13 mouse cellular contexts compared by ENCODE assay signal in the genomic region with DNA sequence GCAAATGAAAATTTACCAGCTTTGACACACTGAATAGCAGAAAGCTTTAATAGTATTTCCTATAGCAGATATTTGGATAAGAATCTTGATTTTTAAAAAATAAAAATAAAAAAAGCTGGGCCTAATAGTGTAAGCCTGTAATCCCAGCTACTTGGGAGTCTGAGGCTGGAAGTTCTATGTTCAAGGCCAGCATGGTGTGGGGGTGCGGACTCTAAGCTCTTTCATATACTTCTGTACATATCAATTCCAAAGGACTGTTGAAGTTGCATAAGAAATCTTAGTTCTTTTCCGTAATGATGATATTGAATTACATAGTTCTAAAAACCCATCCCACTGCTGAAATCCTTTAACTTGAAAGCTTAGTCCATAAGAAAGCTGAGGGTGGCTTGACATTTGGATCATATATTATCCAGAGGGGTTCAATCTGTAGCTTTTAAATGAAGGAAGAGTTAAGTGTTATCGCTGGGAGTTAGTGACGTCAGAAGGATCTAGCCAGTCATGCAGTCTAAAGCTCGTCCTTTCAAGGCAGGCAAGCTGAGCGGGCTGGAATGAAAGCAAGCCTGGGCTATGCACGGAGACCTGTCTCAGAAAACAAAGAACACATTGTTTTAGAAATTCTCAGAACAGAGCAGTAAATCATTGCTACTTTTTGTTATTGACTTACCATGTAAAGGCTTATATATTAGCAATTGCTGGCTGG. TPM values are rescaled to one million over a fixed set of nuclear protein-coding genes. Genes with fewer than 3 reads are reported as not detected.
DNase-seq lines count a peak whose midpoint lies in the region; ATAC-seq and TF ChIP-seq lines count a peak whose summit lies in the region.
"Had no signal": no experiment of that assay in that cellular context is flagged by ENCODE, and none has a peak within 500 bp of the region (broad histone marks: within the 10 kb centered on the region; RNA-seq: fewer than 3 reads in every experiment).

No protein-coding gene starts in this region.

- peak overlapping the region; percentile 60 for H3K27ac ChIP-seq in lung, embryonic 14.5 days (ENCODE audit: low read depth)
- no peak overlapping the region for H3K27ac ChIP-seq in kidney, embryonic 16.5 days (ENCODE audit: low read length)
- H3K27ac ChIP-seq in stomach, embryonic 16.5 days (ENCODE audit: low read length): no peak overlapping the region

- 57% methylated on average over 7 of the region's 7 CpGs for WGBS in lung, embryonic 14.5 days
- WGBS in kidney, embryonic 16.5 days: 38% methylated on average over 7 of the region's 7 CpGs
- WGBS in stomach, embryonic 16.5 days: 50% methylated on average over 7 of the region's 7 CpGs

- no peaks in the 10 kb centered on the region for H3K9me3 ChIP-seq in lung, embryonic 14.5 days (ENCODE audit: low read depth, low read length)
- H3K9me3 ChIP-seq in kidney, embryonic 16.5 days (ENCODE audit: low read length): no peaks in the 10 kb centered on the region
- no peaks in the 10 kb centered on the region for H3K9me3 ChIP-seq in stomach, embryonic 16.5 days (replicated peaks; ENCODE audit: control insufficient read depth, low read length)

- TF ChIP-seq CTCF in lung, embryonic 14.5 days (IDR thresholded peaks at IDR 0.05; ENCODE audit: low read depth): no peak

- no peaks in the 10 kb centered on the region for H3K4me1 ChIP-seq in lung, embryonic 14.5 days (ENCODE audit: insufficient read depth)
- H3K4me1 ChIP-seq in kidney, embryonic 16.5 days (ENCODE audit: insufficient read depth, low read length): peaks cover 19% of the 10 kb centered on the region
- no peaks in the 10 kb centered on the region for H3K4me1 ChIP-seq in stomach, embryonic 16.5 days (ENCODE audit: control insufficient read depth, insufficient read depth, low read length)

- H3K4me3 ChIP-seq in lung, embryonic 14.5 days (ENCODE audit: low read depth, low read length): no peak overlapping the region
- H3K4me3 ChIP-seq in kidney, embryonic 16.5 days (ENCODE audit: low read length): no peak overlapping the region
- H3K4me3 ChIP-seq in stomach, embryonic 16.5 days (replicated peaks; ENCODE audit: low read length): no peak overlapping the region

- peaks cover 17% of the 10 kb centered on the region for H3K36me3 ChIP-seq in lung, embryonic 14.5 days (ENCODE audit: insufficient read depth)
- peaks cover 11% of the 10 kb centered on the region; the same call in 1 of the 2 replicates for H3K36me3 ChIP-seq in kidney, embryonic 16.5 days (ENCODE audit: insufficient read depth, low read length)
- no peaks in the 10 kb centered on the region for H3K36me3 ChIP-seq in stomach, embryonic 16.5 days (ENCODE audit: control insufficient read depth, insufficient read depth, low read length)

- ATAC-seq in lung, embryonic 14.5 days (ENCODE audit: insufficient read depth): peak; percentile 80
- peak; percentile 67; the same call in 1 of the 2 replicates for ATAC-seq in kidney, embryonic 16.5 days (ENCODE audit: low FRiP score, low TSS enrichment)
- ATAC-seq in stomach, embryonic 16.5 days (ENCODE audit: insufficient read depth, low FRiP score): peak; percentile 71

- H3K9ac ChIP-seq in lung, embryonic 14.5 days: no peak overlapping the region
- no peak overlapping the region for H3K9ac ChIP-seq in kidney, embryonic 16.5 days (replicated peaks; ENCODE audit: low read length)
- no peak overlapping the region for H3K9ac ChIP-seq in stomach, embryonic 16.5 days (ENCODE audit: low read length)

- no peak overlapping the region for H3K4me2 ChIP-seq in lung, embryonic 14.5 days
- H3K4me2 ChIP-seq in kidney, embryonic 16.5 days (replicated peaks; ENCODE audit: low read depth, low read length): no peak overlapping the region
- H3K4me2 ChIP-seq in stomach, embryonic 16.5 days (ENCODE audit: low read depth, low read length): no peak overlapping the region
- H3K4me2 ChIP-seq: liver, embryonic 11.5 days had no signal

- DNase-seq in lung, embryonic 14.5 days: peak; percentile 57
- DNase-seq in lung, postnatal 36 days: no peak
- DNase-seq in fat pad, adult 2 months (ENCODE audit: extremely low read depth, low read depth, low spot score): peak; percentile 18
- no peak for DNase-seq in right cerebral cortex, postnatal 25 days
- DNase-seq in right cerebral cortex, adult 18-20 months: no peak
- DNase-seq in T-cell, adult 2 months (ENCODE audit: low spot score): no peak
- DNase-seq: cerebellum, postnatal 10 days; layer of hippocampus, adult 9-11 months had no signal

- H3K27me3 ChIP-seq in lung, embryonic 14.5 days (ENCODE audit: insufficient read depth, low read length): no peaks in the 10 kb centered on the region
- H3K27me3 ChIP-seq in kidney, embryonic 16.5 days (ENCODE audit: insufficient read depth, low read length): no peaks in the 10 kb centered on the region
- no peaks in the 10 kb centered on the region for H3K27me3 ChIP-seq in stomach, embryonic 16.5 days (ENCODE audit: control insufficient read depth, insufficient read depth, low read length)
- H3K27me3 ChIP-seq: CH12.LX had no signal

RNA-seq across cellular contexts. Expression of a gene that starts 24.9 kb away (rescaled TPM):
- polyA plus RNA-seq in lung, embryonic 14.5 days (2014; fragmentation: Nextera tagmentation; extraction: Ambion mirVana): not detected in 2 replicates
- polyA plus RNA-seq in kidney, embryonic 16.5 days (2015; fragmentation: Nextera tagmentation; extraction: Ambion mirVana): not detected in 2 replicates
- not detected in 2 replicates for polyA plus RNA-seq in stomach, embryonic 16.5 days (2015; fragmentation: Nextera tagmentation; extraction: Ambion mirVana)
- polyA plus RNA-seq: heart, postnatal 0 days; liver, embryonic 11.5 days had no signal

Comparison
In these comparisons a context has a peak if more than half of its experiments do, and no peak if none do; other contexts are left out.
1. DNase-seq: peak in lung, embryonic 14.5 days (single experiment) and fat pad, adult 2 months (single experiment); none in lung, postnatal 36 days (single experiment), right cerebral cortex, postnatal 25 days (single experiment), right cerebral cortex, adult 18-20 months (single experiment) and T-cell, adult 2 months (single experiment).
2. Peak in every context shown above with its lines, with median percentiles within 50 percentile points of each other: ATAC-seq.